In genomic region chr11:4005220-4005805, GRCm38 (mm10) we compare ENCODE assay signal across 27 mouse cellular contexts. TPM values are rescaled to one million over a fixed set of nuclear protein-coding genes. Genes with fewer than 3 reads are reported as not detected.
"Had no signal": no experiment of that assay in that cellular context is flagged by ENCODE, and none has a peak within 500 bp of the region (broad histone marks: within the 10 kb centered on the region; RNA-seq: fewer than 3 reads in every experiment).

No protein-coding gene starts in this region.

- H3K27me3 ChIP-seq: stomach, embryonic 15.5 days had no signal

- H3K4me1 ChIP-seq: limb, embryonic 15.5 days; liver, embryonic 15.5 days; neural tube, embryonic 12.5 days; neural tube, embryonic 15.5 days; stomach, embryonic 15.5 days had no signal

- H3K9me3 ChIP-seq: limb, embryonic 12.5 days; limb, embryonic 15.5 days; liver, embryonic 15.5 days; neural tube, embryonic 12.5 days; neural tube, embryonic 15.5 days; stomach, embryonic 15.5 days had no signal

- H3K27ac ChIP-seq: limb, embryonic 12.5 days; limb, embryonic 15.5 days; liver, embryonic 15.5 days; neural tube, embryonic 12.5 days; neural tube, embryonic 15.5 days; stomach, embryonic 15.5 days had no signal

- H3K9ac ChIP-seq: limb, embryonic 12.5 days; limb, embryonic 15.5 days; liver, embryonic 15.5 days; neural tube, embryonic 12.5 days; neural tube, embryonic 15.5 days; stomach, embryonic 15.5 days had no signal

- H3K4me2 ChIP-seq: limb, embryonic 12.5 days; limb, embryonic 15.5 days; liver, embryonic 11.5 days; liver, embryonic 15.5 days; midbrain, embryonic 11.5 days; neural tube, embryonic 12.5 days; neural tube, embryonic 15.5 days; stomach, embryonic 15.5 days had no signal

- H3K36me3 ChIP-seq: limb, embryonic 12.5 days; limb, embryonic 15.5 days; liver, embryonic 15.5 days; neural tube, embryonic 12.5 days; neural tube, embryonic 15.5 days; stomach, embryonic 15.5 days had no signal

- DNase-seq: kidney, adult 9 months; kidney, postnatal 14 days; left cerebral cortex, postnatal 4 days; lung, adult 2 months; lung, postnatal 14 days; lung, postnatal 4 days; midbrain, embryonic 14.5 days; retina, postnatal 1 day; right cerebral cortex, postnatal 25 days; spleen, adult 18-20 months; thymus, adult 18-20 months; thymus, postnatal 36 days had no signal

- H3K4me3 ChIP-seq: limb, embryonic 12.5 days; limb, embryonic 15.5 days; liver, embryonic 15.5 days; neural tube, embryonic 12.5 days; neural tube, embryonic 15.5 days; stomach, embryonic 15.5 days had no signal

RNA-seq across cellular contexts. Expression of gene Gal3st1, which starts 21.9 kb away (rescaled TPM):
- total RNA-seq: megakaryocyte-erythroid progenitor cell, adult 5-6 weeks had no signal
- polyA plus RNA-seq: midbrain, embryonic 11.5 days had no signal

RNA-seq across cellular contexts. Expression of gene Sec14l4, which starts 25.9 kb away (rescaled TPM):
- total RNA-seq: left cerebral cortex, postnatal 4 days; megakaryocyte progenitor cell, adult 5-6 weeks; megakaryocyte-erythroid progenitor cell, adult 5-6 weeks; midbrain, postnatal 0 days had no signal
- polyA plus RNA-seq: limb, embryonic 12.5 days; midbrain, embryonic 11.5 days; midbrain, embryonic 14.5 days; neural tube, embryonic 15.5 days had no signal

RNA-seq across cellular contexts. Expression of gene 4930556J24Rik, which starts 28.7 kb away (rescaled TPM):
- total RNA-seq: layer of hippocampus, postnatal 14 days; left cerebral cortex, adult 8-10 months; left cerebral cortex, postnatal 14 days; left cerebral cortex, postnatal 4 days; megakaryocyte progenitor cell, adult 5-6 weeks; megakaryocyte-erythroid progenitor cell, adult 5-6 weeks had no signal
- polyA plus RNA-seq: large intestine, adult 2 months; limb, embryonic 12.5 days; limb, embryonic 15.5 days; lung, adult 2 months; midbrain, embryonic 11.5 days; neural tube, embryonic 15.5 days had no signal

RNA-seq across cellular contexts. Expression of gene Sec14l3, which starts 59.3 kb away (rescaled TPM):
- total RNA-seq: megakaryocyte progenitor cell, adult 5-6 weeks; megakaryocyte-erythroid progenitor cell, adult 5-6 weeks had no signal
- polyA plus RNA-seq: large intestine, adult 2 months; limb, embryonic 12.5 days; limb, embryonic 15.5 days; liver, embryonic 11.5 days; liver, embryonic 15.5 days; midbrain, embryonic 11.5 days; neural tube, embryonic 12.5 days had no signal
